Mouse (Mus musculus) G1E (cell line): Measurements from ENCODE around the gene Stag2. TPM values are rescaled to one million over a fixed set of nuclear protein-coding genes. Genes with fewer than 3 reads are reported as not detected.

Experiments
- ATAC-seq: 2 replicates; pipeline ENCODE4 v1.8.0; 2016; ENCODE audit warnings: mild to moderate bottlenecking; ENCODE audit not compliant: insufficient number of reproducible peaks, poor library complexity, low FRiP score, severe bottlenecking; ENCODE audit errors: extremely low read depth
- DNase-seq: peaks from one replicate; pipeline ENCODE4 v3.0.0; 2012; ENCODE audit warnings: low spot score
- H3K27me3 ChIP-seq: 2 replicates; pipeline ENCODE4 v1.6.1; 2012; ENCODE audit warnings: mild to moderate bottlenecking, low read length, inconsistent platforms; ENCODE audit not compliant: insufficient read depth
- H3K36me3 ChIP-seq: replicated peaks from 2 replicates; pipeline ENCODE3; 2012; ENCODE audit warnings: mild to moderate bottlenecking, inconsistent platforms
- H3K4me1 ChIP-seq: 2 replicates; pipeline ENCODE4 v1.6.1; 2012; ENCODE audit warnings: low read depth, low read length, inconsistent platforms, mixed read lengths; ENCODE audit not compliant: insufficient read depth
- H3K4me3 ChIP-seq: 2 replicates; pipeline ENCODE4 v1.5.1; 2012; ENCODE audit warnings: low read depth, mild to moderate bottlenecking, inconsistent platforms, low read length, moderate library complexity, mixed read lengths
- H3K9me3 ChIP-seq: replicated peaks from 2 replicates; pipeline ENCODE4 v1.6.1; 2012; ENCODE audit warnings: inconsistent platforms
- CTCF ChIP-seq: IDR thresholded peaks from 2 replicates; pipeline ENCODE4 v1.5.1; 2012; ENCODE audit warnings: low read depth, low read length, inconsistent platforms, mixed read lengths
- GATA1 ChIP-seq: IDR thresholded peaks from 2 replicates; pipeline ENCODE4 v1.6.1; 2012; ENCODE audit warnings: borderline replicate concordance, low read length, inconsistent platforms, mixed read lengths
- GATA2 ChIP-seq: IDR thresholded peaks from 2 replicates; pipeline ENCODE4 v1.6.1; 2012; ENCODE audit warnings: low read depth, low read length, inconsistent platforms, borderline replicate concordance
- POLR2AphosphoS5 ChIP-seq: IDR thresholded peaks from 2 replicates; pipeline ENCODE4 v1.6.1; 2012; ENCODE audit warnings: low read depth, low read length, inconsistent platforms; ENCODE audit not compliant: insufficient replicate concordance
- TAL1 ChIP-seq: conservative IDR thresholded peaks from 2 replicates; pipeline ENCODE4 v1.6.1; 2012; ENCODE audit warnings: low read depth, low read length, inconsistent platforms, mixed read lengths
- polyA plus RNA-seq: library from polyadenylated mRNA; stranded (reverse); fragments of >175 nt; gene quantifications from 2 replicates; pipeline ENCODE4 v1.2.3, GENCODE M21; 2012
- total RNA-seq, 2 experiments: library from RNA; stranded (forward) in 1 of 2; stranded (reverse) in 1 of 2; fragments of 200-1000 nt in 1 of 2; fragments of >200 nt in 1 of 2; fragmentation: Nextera tagmentation in 1 of 2; gene quantifications; 2 replicates each; pipeline ENCODE4 v1.2.3; 2014 to 2017

Stag2 gene
- total and polyA plus RNA-seq, 3 experiments: 14.1 to 667 (median 284) TPM

GRCm38 (mm10) chrX:42321200-42321773, 172.2 kb downstream of the Stag2 start:
- Histone ChIP-seq H3K9me3 (no peaks in the 10 kb centered on the region), H3K4me1 (no peaks in the 10 kb centered on the region), H3K27me3 (peaks cover 2% of the 10 kb centered on the region; the same call in 1 of the 2 replicates), H3K36me3 (no peaks in the 10 kb centered on the region), H3K4me3 (no peak overlapping the region)
- DNase-seq (no peak), ATAC-seq (no peak)
- TF ChIP-seq POLR2AphosphoS5 (no peak), TAL1 (no peak), CTCF (no peak), GATA2 (no peak), GATA1 (no peak)

- ATAC-seq: no peak
- H3K4me1 ChIP-seq: no peaks in the 10 kb centered on the region
- TF ChIP-seq CTCF (no peak), POLR2AphosphoS5 (no peak), GATA1 (no peak), GATA2 (no peak), TAL1 (no peak)
- H3K27me3 ChIP-seq: peaks cover 2% of the 10 kb centered on the region; the same call in 1 of the 2 replicates
- H3K36me3 ChIP-seq: no peaks in the 10 kb centered on the region
- no peaks in the 10 kb centered on the region for H3K9me3 ChIP-seq
- H3K4me3 ChIP-seq: no peak overlapping the region
- DNase-seq: no peak
Measured at GRCm38 (mm10) chrX:42324848-42325247, 175.7 kb downstream of the Stag2 start.

Other genes starting within 250 kb of the Stag2 start
- 249 and 255 TPM in 2 replicates for gene Thoc2, start 228.6 kb upstream of the Stag2 start, total RNA-seq (2014; fragmentation: Nextera tagmentation)
- 108 and 136 TPM in 2 replicates for gene Thoc2, start 228.6 kb upstream of the Stag2 start, total RNA-seq (2017)
- gene Thoc2, start 228.6 kb upstream of the Stag2 start, polyA plus RNA-seq: 5.3 and 9.3 TPM in 2 replicates
- gene Xiap, start 89.6 kb upstream of the Stag2 start, total RNA-seq (2014; fragmentation: Nextera tagmentation): 65.0 and 70.0 TPM in 2 replicates
- 36.2 and 46.9 TPM in 2 replicates for gene Xiap, start 89.6 kb upstream of the Stag2 start, total RNA-seq (2017)
- 66.9 and 72.5 TPM in 2 replicates for gene Xiap, start 89.6 kb upstream of the Stag2 start, polyA plus RNA-seq